Mouse (Mus musculus): ENCODE measurements around the gene Ypel2. TPM values are rescaled to one million over a fixed set of nuclear protein-coding genes. Genes with fewer than 3 reads are reported as not detected.

Gene Ypel2
- polyA plus RNA-seq, 1 experiment from 2014 or later: 11.6 TPM

- no peak for ATAC-seq (ENCODE audit: low FRiP score, low TSS enrichment)
- Histone ChIP-seq H3K4me1 (ENCODE audit: insufficient read depth, low read length) (peaks cover 7% of the 10 kb centered on the region; the same call in 1 of the 2 replicates), H3K27me3 (ENCODE audit: insufficient read depth, low read length) (no peaks in the 10 kb centered on the region), H3K9ac (replicated peaks; ENCODE audit: low read length) (no peak overlapping the region), H3K4me2 (replicated peaks; ENCODE audit: low read depth, low read length) (no peak overlapping the region), H3K36me3 (ENCODE audit: insufficient read depth, low read length) (no peaks in the 10 kb centered on the region), H3K9me3 (ENCODE audit: low read length) (no peaks in the 10 kb centered on the region), H3K27ac (ENCODE audit: low read length) (no peak overlapping the region), H3K4me3 (ENCODE audit: low read length) (no peak overlapping the region)
- 74% methylated on average over 8 of the region's 8 CpGs for WGBS
Measured at GRCm38 (mm10) chr11:86916596-86917249, 76.8 kb downstream of the Ypel2 start.

- Histone ChIP-seq H3K4me3 (ENCODE audit: low read length) (no peak overlapping the region), H3K4me2 (replicated peaks; ENCODE audit: low read depth, low read length) (no peak overlapping the region)
Measured at GRCm38 (mm10) chr11:86914329-86914728, 79.2 kb downstream of the Ypel2 start.

GRCm38 (mm10) chr11:86910244-86910643 is 83.3 kb downstream of the Ypel2 start:
- no peaks in the 10 kb centered on the region for H3K9me3 ChIP-seq (ENCODE audit: low read length)
- H3K27me3 ChIP-seq (ENCODE audit: insufficient read depth, low read length): no peaks in the 10 kb centered on the region
- H3K4me3 ChIP-seq (ENCODE audit: low read length): no peak overlapping the region
- no peaks in the 10 kb centered on the region for H3K36me3 ChIP-seq (ENCODE audit: insufficient read depth, low read length)
- ATAC-seq (ENCODE audit: low FRiP score, low TSS enrichment): no peak
- 68% methylated on average over 4 of the region's 4 CpGs for WGBS
- H3K4me2 ChIP-seq (replicated peaks; ENCODE audit: low read depth, low read length): no peak overlapping the region
- H3K9ac ChIP-seq (replicated peaks; ENCODE audit: low read length): no peak overlapping the region
- H3K4me1 ChIP-seq (ENCODE audit: insufficient read depth, low read length): peaks cover 14% of the 10 kb centered on the region
- H3K27ac ChIP-seq (ENCODE audit: low read length): no peak overlapping the region

More at GRCm38 (mm10) chr11:86914329-86914728, 79.2 kb downstream of the Ypel2 start:
- Histone ChIP-seq H3K9me3 (ENCODE audit: low read length) (no peaks in the 10 kb centered on the region), H3K4me1 (ENCODE audit: insufficient read depth, low read length) (peaks cover 3% of the 10 kb centered on the region; the same call in 1 of the 2 replicates), H3K36me3 (ENCODE audit: insufficient read depth, low read length) (no peaks in the 10 kb centered on the region), H3K27me3 (ENCODE audit: insufficient read depth, low read length) (no peaks in the 10 kb centered on the region), H3K27ac (ENCODE audit: low read length) (no peak overlapping the region), H3K9ac (replicated peaks; ENCODE audit: low read length) (no peak overlapping the region)
- 80% methylated on average over 9 of the region's 9 CpGs for WGBS
- ATAC-seq (ENCODE audit: low FRiP score, low TSS enrichment): no peak

- Histone ChIP-seq H3K9ac (replicated peaks; ENCODE audit: low read length) (no peak overlapping the region), H3K27me3 (ENCODE audit: insufficient read depth, low read length) (no peaks in the 10 kb centered on the region), H3K4me2 (replicated peaks; ENCODE audit: low read depth, low read length) (no peak overlapping the region), H3K4me3 (ENCODE audit: low read length) (no peak overlapping the region), H3K4me1 (ENCODE audit: insufficient read depth, low read length) (peaks cover 14% of the 10 kb centered on the region), H3K9me3 (ENCODE audit: low read length) (no peaks in the 10 kb centered on the region), H3K36me3 (ENCODE audit: insufficient read depth, low read length) (no peaks in the 10 kb centered on the region), H3K27ac (ENCODE audit: low read length) (0 out of 2 replicates have a peak overlapping the region, but pooled peaks have one; percentile 9)
- WGBS: 58% methylated on average over 6 of the region's 6 CpGs
- peak; percentile 67; the same call in 1 of the 2 replicates for ATAC-seq (ENCODE audit: low FRiP score, low TSS enrichment)
Measured at GRCm38 (mm10) chr11:86909028-86909427, 84.5 kb downstream of the Ypel2 start.

- no peak overlapping the region for H3K9ac ChIP-seq (replicated peaks; ENCODE audit: low read length)
- no peak overlapping the region for H3K27ac ChIP-seq (ENCODE audit: low read length)
- H3K36me3 ChIP-seq (ENCODE audit: insufficient read depth, low read length): no peaks in the 10 kb centered on the region
- WGBS: 68% methylated on average over 5 of the region's 5 CpGs
- no peaks in the 10 kb centered on the region for H3K9me3 ChIP-seq (ENCODE audit: low read length)
- no peak overlapping the region for H3K4me3 ChIP-seq (ENCODE audit: low read length)
- no peak overlapping the region for H3K4me2 ChIP-seq (replicated peaks; ENCODE audit: low read depth, low read length)
- no peaks in the 10 kb centered on the region for H3K27me3 ChIP-seq (ENCODE audit: insufficient read depth, low read length)
- no peak for ATAC-seq (ENCODE audit: low FRiP score, low TSS enrichment)
- peaks cover 14% of the 10 kb centered on the region for H3K4me1 ChIP-seq (ENCODE audit: insufficient read depth, low read length)
Measured at GRCm38 (mm10) chr11:86907889-86908590, 85.5 kb downstream of the Ypel2 start.

- WGBS: 92% methylated on average over 11 of the region's 11 CpGs
Measured at GRCm38 (mm10) chr11:86906767-86907662, 86.5 kb downstream of the Ypel2 start.

GRCm38 (mm10) chr11:86906257-86906656 is 87.2 kb downstream of the Ypel2 start:
- Histone ChIP-seq H3K36me3 (ENCODE audit: insufficient read depth, low read length) (no peaks in the 10 kb centered on the region), H3K9ac (replicated peaks; ENCODE audit: low read length) (no peak overlapping the region), H3K4me2 (replicated peaks; ENCODE audit: low read depth, low read length) (no peak overlapping the region), H3K4me3 (ENCODE audit: low read length) (no peak overlapping the region), H3K9me3 (ENCODE audit: low read length) (no peaks in the 10 kb centered on the region), H3K27ac (ENCODE audit: low read length) (no peak overlapping the region), H3K27me3 (ENCODE audit: insufficient read depth, low read length) (no peaks in the 10 kb centered on the region), H3K4me1 (ENCODE audit: insufficient read depth, low read length) (peaks cover 14% of the 10 kb centered on the region)
- WGBS: 90% methylated on average over 6 of the region's 6 CpGs
- ATAC-seq (ENCODE audit: low FRiP score, low TSS enrichment): no peak

More at GRCm38 (mm10) chr11:86906767-86907662, 86.5 kb downstream of the Ypel2 start:
- Histone ChIP-seq H3K9me3 (ENCODE audit: low read length) (no peaks in the 10 kb centered on the region), H3K36me3 (ENCODE audit: insufficient read depth, low read length) (no peaks in the 10 kb centered on the region), H3K27me3 (ENCODE audit: insufficient read depth, low read length) (no peaks in the 10 kb centered on the region), H3K4me3 (ENCODE audit: low read length) (no peak overlapping the region), H3K4me2 (replicated peaks; ENCODE audit: low read depth, low read length) (no peak overlapping the region), H3K4me1 (ENCODE audit: insufficient read depth, low read length) (peaks cover 14% of the 10 kb centered on the region), H3K9ac (replicated peaks; ENCODE audit: low read length) (no peak overlapping the region), H3K27ac (ENCODE audit: low read length) (no peak overlapping the region)
- ATAC-seq (ENCODE audit: low FRiP score, low TSS enrichment): no peak

GRCm38 (mm10) chr11:86905261-86905660 is 88.2 kb downstream of the Ypel2 start:
- Histone ChIP-seq H3K4me1 (ENCODE audit: insufficient read depth, low read length) (peaks cover 12% of the 10 kb centered on the region), H3K4me3 (ENCODE audit: low read length) (no peak overlapping the region), H3K27me3 (ENCODE audit: insufficient read depth, low read length) (no peaks in the 10 kb centered on the region), H3K9ac (replicated peaks; ENCODE audit: low read length) (no peak overlapping the region), H3K9me3 (ENCODE audit: low read length) (no peaks in the 10 kb centered on the region), H3K27ac (ENCODE audit: low read length) (no peak overlapping the region), H3K4me2 (replicated peaks; ENCODE audit: low read depth, low read length) (no peak overlapping the region), H3K36me3 (ENCODE audit: insufficient read depth, low read length) (no peaks in the 10 kb centered on the region)
- ATAC-seq (ENCODE audit: low FRiP score, low TSS enrichment): no peak
- 83% methylated on average over 2 of the region's 2 CpGs for WGBS

GRCm38 (mm10) chr11:86904706-86905105 is 88.8 kb downstream of the Ypel2 start:
- H3K9ac ChIP-seq (replicated peaks; ENCODE audit: low read length): no peak overlapping the region
- no peaks in the 10 kb centered on the region for H3K36me3 ChIP-seq (ENCODE audit: insufficient read depth, low read length)
- no peak overlapping the region for H3K4me3 ChIP-seq (ENCODE audit: low read length)
- H3K9me3 ChIP-seq (ENCODE audit: low read length): no peaks in the 10 kb centered on the region
- H3K27me3 ChIP-seq (ENCODE audit: insufficient read depth, low read length): no peaks in the 10 kb centered on the region
- H3K4me2 ChIP-seq (replicated peaks; ENCODE audit: low read depth, low read length): no peak overlapping the region
- H3K4me1 ChIP-seq (ENCODE audit: insufficient read depth, low read length): peaks cover 11% of the 10 kb centered on the region
- ATAC-seq (ENCODE audit: low FRiP score, low TSS enrichment): no peak
- 69% methylated on average over 4 of the region's 4 CpGs for WGBS
- no peak overlapping the region for H3K27ac ChIP-seq (ENCODE audit: low read length)
